Mouse (Mus musculus): ENCODE measurements around the gene Aox1.
"Not testable (repeated sequence)": the region's sequence is repeated elsewhere in the genome, so short reads cannot be mapped to it uniquely, and the experiment has no call there.

Gene Aox1

DNA sequence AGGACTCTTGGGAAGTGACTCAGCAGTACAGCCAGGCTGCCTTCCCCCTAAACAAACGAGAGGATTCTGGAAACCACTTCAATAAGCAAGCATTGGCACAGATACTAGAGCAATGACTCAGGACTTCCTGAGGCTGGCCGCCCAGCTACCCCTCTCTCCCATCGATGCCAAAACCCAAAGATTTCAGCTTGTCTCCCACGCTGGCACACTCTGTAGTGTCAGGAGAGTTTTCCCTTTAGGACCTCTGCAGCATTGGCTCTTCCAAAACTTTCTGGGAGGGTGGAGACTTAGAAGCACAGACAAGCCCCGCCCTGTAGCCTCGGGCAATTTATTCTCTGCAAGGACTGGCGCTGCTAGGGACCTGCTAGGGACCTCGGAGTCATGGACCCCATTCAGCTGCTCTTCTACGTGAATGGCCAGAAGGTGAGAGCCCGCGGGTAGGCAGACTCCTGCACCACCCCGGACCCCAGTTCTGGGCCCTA lies at the start of gene Aox1:
Gene Aox1 (plus strand): TSS at position 296 of the 482 bp plus-strand sequence.
- DNase-seq: peak; percentile 4 to 7

DNA sequence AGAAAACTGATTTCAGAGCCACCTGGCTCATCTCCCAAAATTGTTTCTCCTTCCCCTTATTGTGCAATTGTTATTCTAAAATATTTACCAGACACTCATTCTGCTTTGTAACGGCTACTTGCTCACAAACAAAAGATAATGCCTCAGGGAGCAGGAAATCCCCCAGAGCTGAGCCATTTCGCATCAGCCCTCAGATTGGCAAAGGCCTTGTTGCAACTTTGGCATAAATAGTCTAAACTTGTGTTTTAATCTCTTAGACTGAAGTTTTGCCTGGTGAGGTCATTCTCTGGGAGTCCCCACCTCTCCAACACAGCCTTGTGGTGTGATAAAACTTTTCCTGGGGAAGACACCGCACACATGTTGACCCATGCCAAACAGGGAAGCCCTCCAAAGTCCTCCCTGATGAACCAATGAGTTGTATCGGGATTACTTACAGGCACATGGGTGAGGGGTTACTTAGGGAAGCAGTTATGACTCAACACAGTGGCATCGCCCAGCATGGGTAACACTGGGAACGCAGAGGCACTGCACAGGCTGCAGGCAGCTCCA lies 40.6 kb upstream of the Aox1 start:
- DNase-seq: no peak

DNA sequence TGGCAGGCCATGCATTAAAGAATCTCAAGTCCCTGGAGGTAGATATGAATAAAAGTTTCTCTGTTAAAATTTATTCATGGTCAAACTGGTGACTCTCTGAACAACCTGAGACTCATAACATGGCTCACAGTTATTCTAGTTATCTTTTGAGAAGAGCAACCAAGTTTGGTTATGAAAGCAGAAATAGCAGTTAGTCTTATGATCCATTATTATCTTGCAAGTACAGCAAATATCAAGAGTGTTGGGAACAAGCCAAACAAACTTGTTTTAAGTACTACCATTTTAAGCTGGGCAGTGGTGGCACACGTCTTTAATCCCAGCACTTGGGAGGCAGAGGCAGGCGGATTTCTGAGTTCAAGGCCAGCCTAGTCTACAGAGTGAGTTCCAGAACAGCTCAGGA lies 38.5 kb upstream of the Aox1 start:
- no peak for DNase-seq

GRCm38 (mm10) chr1:57995432-57996132 lies 34.1 kb upstream of the Aox1 start, which contains the start of gene Sgo2a:
Gene Sgo2a (plus strand): TSS chr1:57995971.
- peak; percentile 81 to 83 for DNase-seq

DNA sequence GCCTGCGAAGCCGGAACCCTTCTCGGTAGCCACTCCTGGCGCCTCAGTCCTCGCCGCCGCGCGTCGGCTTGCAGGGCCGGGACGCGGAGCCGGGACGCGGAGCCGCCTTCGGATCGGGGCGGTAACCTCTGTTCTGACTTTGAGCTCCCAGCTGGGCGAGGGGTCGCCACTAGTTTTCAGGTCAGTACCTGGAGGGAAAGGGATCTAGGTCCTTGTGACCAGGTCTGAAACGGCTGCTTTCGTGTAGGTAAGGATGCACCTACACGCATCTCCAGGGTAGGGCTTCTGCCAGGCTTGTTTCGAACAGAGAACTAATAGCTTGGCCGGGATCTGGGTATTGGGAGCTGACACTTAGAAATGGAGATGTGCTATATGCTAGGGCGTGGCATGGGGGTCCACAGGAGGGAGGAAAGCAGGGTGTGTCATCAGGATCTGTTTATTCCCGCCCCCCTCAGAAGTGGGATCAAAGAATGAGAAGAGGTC lies 33.6 kb upstream of the Aox1 start:
- DNase-seq: no peak

GRCm38 (mm10) chr1:57998146-57998545 lies 31.6 kb upstream of the Aox1 start:
- no peak for DNase-seq

- DNase-seq: not testable (repeated sequence)
Measured at GRCm38 (mm10) chr1:58006388-58006787, 23.3 kb upstream of the Aox1 start.

GRCm38 (mm10) chr1:58018856-58019255 lies 10.9 kb upstream of the Aox1 start, which contains the start of gene Kctd18:
Gene Kctd18 (minus strand): TSS chr1:58018956.
- DNase-seq: no peak

GRCm38 (mm10) chr1:58027707-58028106 lies 2.0 kb upstream of the Aox1 start:
- DNase-seq: no peak

DNA sequence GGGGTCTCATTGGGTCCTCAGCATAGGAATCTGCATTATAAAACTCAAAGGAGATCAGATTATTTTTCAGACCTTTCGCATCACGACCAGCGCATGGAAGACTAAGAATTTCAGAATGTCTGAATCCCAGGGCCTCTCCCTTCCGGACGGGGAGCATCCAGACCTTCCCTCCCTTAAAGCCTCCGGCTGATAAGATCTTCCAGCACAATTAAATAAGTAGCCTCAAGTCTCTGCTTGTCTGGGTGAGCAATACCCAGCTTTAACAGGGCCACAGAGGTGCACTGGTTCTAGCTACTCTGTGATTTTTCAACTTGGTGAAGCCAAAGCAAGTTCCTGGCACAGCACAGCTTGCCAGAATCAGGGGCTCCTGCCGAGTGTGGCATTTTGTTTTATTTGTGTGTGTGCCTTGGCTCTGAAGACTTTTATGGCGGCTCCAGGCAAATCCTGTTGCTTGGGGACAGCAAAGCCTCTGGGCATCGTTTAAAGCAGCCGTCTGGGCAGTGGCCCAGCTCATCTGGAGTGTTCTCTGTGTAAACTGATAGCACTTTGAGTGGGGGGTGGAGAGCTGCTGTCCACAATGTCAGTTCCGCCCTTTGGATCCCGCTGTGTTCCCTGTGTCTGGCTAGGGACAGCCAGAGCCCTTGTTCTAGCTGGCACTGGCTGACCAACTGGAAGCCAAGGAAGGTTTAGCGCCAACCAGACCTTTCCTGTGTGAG lies 583 bp downstream of the Aox1 start:
- DNase-seq: peak; percentile 8 to 9

- DNase-seq: peak; percentile 18 to 31
Measured at GRCm38 (mm10) chr1:58031160-58031769, 1.5 kb downstream of the Aox1 start.

- not testable (repeated sequence) for DNase-seq
Measured at GRCm38 (mm10) chr1:58037306-58037705, 7.6 kb downstream of the Aox1 start.

DNA sequence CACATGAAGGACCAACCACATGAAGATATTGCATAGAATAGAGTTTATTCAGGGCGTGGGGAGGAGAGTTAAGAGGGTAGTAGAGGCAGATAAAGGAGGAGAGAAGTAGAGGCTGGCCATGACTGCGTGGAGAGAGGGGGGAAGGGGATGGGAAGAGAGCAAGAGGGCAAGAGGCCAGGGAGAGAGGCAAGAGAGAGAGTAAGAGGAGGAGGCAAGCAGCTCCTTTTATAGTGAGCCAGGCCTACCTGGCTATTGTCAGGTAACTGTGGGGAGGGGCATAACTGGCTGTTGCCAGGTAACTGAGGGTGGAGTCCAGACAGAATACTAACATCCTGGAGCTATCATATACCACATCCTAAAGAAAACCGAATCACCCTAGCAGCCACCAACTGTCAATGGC lies 15.3 kb downstream of the Aox1 start:
- DNase-seq: no peak

DNA sequence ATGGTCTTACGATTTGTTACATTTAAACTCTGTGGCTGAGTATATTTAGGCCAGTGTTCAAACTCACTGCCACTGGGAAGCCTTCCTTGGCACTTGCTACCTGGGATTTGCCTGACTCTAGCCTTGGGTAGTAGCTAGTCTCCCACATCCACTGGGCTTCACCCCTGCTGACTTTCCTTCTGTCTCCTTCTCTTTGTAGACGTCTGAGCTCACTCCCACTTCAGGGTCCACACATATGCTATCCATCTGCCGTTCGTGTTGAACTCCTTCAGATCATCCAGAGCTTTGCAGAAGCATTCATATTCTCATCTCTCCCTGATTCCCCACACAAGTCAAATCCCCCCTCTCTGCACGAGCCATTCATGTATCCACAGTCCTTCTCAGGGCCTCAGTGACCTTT lies 15.8 kb downstream of the Aox1 start:
- no peak for DNase-seq

- DNase-seq: no peak
Measured at GRCm38 (mm10) chr1:58046721-58047290, 17.1 kb downstream of the Aox1 start.

GRCm38 (mm10) chr1:58049126-58049525 lies 19.4 kb downstream of the Aox1 start:
- no peak for DNase-seq

DNA sequence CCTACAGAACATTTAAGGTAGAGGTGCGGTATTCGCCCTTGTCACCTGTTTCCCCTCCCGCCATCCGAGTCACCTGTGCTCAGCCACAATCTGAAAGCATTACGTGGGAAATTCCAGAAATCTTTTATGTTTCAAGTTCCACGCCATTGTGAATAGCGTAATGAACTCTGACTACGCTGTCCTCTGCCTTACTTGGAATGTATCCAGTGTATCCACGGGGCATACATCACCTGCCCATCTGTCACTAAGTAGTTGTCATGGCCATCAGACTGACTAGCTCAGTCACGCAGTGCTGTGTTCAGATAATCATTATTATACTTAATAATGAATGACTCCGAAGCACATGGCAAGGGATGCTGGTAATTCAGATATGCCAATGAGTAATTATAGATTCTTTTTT lies 25.9 kb downstream of the Aox1 start:
- DNase-seq: no peak

GRCm38 (mm10) chr1:58056074-58056807 lies 26.5 kb downstream of the Aox1 start:
- no peak for DNase-seq

- no peak for DNase-seq
Measured at GRCm38 (mm10) chr1:58056939-58057338, 27.2 kb downstream of the Aox1 start.

GRCm38 (mm10) chr1:58058846-58059245 lies 29.1 kb downstream of the Aox1 start:
- DNase-seq: no peak

DNA sequence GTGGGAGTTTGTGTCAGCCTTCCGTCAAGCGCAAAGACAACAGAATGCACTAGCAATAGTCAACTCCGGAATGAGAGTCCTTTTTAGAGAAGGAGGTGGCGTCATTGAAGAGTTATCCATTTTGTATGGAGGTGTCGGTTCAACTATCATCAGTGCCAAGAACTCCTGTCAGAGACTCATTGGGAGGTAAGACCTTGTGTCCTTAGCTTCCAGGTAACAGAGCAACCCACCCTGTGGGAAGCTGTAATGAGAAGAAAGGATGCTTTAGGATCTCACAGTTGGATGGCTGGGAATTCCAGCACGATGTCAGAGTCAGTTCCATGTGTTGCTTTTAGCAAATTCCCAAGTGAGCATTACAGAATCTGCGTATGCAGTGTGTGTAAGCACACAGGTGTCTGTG lies 32.4 kb downstream of the Aox1 start:
- DNase-seq: no peak

DNA sequence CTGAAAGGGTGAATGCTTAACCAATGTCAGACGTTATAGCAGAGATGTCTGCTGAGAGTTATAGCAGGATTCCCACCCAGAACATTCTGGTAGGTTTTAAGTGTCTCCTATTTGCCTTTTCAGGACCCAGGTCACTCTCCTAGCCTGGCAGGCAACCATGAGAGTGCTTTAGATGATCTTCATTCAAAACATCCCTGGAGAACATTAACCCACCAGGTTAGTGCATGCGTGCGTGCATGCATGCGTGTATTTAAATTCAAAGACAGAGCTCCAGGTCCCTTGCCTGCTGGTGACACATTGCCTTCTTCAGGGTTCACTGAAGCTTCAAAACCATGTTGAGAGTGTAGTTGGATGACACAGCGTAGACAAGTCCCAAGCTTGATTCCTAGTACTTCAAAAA lies 35.4 kb downstream of the Aox1 start:
- DNase-seq: no peak

Data from thymus, adult 18-20 months (tissue).